Mouse (Mus musculus) CH12.LX (cell line): Measurements from ENCODE around the gene Lpar5.

Experiments
- GABPA ChIP-seq: IDR thresholded peaks from 2 replicates; pipeline ENCODE4 v1.6.1; 2012; ENCODE audit warnings: low read depth, low read length, improper control_type of control experiment, inconsistent platforms; ENCODE audit not compliant: insufficient replicate concordance
- MAZ ChIP-seq: IDR thresholded peaks from 2 replicates; pipeline ENCODE4 v1.6.1; 2012; ENCODE audit warnings: low read depth, mild to moderate bottlenecking, inconsistent platforms, low read length, improper control_type of control experiment, moderate library complexity
- SIN3A ChIP-seq: IDR thresholded peaks from 2 replicates; pipeline ENCODE4 v1.6.1; 2012; ENCODE audit warnings: low read length, improper control_type of control experiment, inconsistent platforms
- TCF12 ChIP-seq: IDR thresholded peaks from 2 replicates; pipeline ENCODE4 v1.6.1; 2014; ENCODE audit warnings: low read depth, mild to moderate bottlenecking, inconsistent platforms, low read length, improper control_type of control experiment

GRCm38 (mm10) chr6:125097346-125097689, 29.6 kb downstream of the Lpar5 start:
- TF ChIP-seq TCF12 (no peak), GABPA (no peak), SIN3A (no peak; the same call in 1 of the 2 replicates), MAZ (no peak)
